Mouse (Mus musculus) heart, adult 2 months (tissue): ENCODE results near the gene Ptges.

Source experiments
- CTCF ChIP-seq: fragments of 200-600 bp; IDR thresholded peaks from 2 replicates; pipeline ENCODE4 v1.8.1; 2022; ENCODE audit warnings: antibody characterized with exemption, mild to moderate bottlenecking, moderate library complexity
- EP300 ChIP-seq: fragments of 200-500 bp; IDR thresholded peaks from 2 replicates; pipeline ENCODE4 v1.6.1; 2011; ENCODE audit warnings: low read depth, low read length, control low read depth; ENCODE audit not compliant: insufficient read depth
- POLR2A ChIP-seq: fragments of 200-500 bp; IDR thresholded peaks from 2 replicates; pipeline ENCODE4 v1.6.1; 2011; ENCODE audit warnings: mild to moderate bottlenecking, low read depth, low read length, control low read depth; ENCODE audit not compliant: insufficient read depth

DNA sequence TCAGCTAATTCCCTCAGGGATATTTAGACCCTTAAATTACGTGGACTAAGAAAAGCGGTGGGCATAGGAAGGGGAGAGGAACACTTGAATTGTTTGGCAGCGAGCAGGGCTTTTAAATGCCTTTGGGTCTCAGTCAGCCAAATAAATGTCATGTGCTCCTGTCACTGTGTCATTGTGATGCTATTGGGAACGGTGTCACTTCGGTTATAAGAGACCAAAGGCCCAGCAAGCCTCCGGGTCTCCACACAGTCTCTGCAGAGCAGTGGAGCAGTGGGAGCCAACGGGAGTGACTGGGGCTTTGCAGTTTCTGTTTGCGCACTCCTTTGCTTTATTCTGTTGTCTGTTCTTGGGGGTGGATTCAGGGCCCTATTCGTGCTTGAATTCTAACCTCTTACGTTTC is 55.2 kb downstream of the Ptges start:
- no peak for TF ChIP-seq EP300
- no peak for TF ChIP-seq CTCF
- no peak for TF ChIP-seq POLR2A
